Mouse (Mus musculus) CD4-positive, CD25-positive, alpha-beta regulatory T cell, adult 4 months (primary cell): ENCODE measurements around the gene Litaf. TPM values are rescaled to one million over a fixed set of nuclear protein-coding genes. Genes with fewer than 3 reads are reported as not detected.

ENCODE experiments used
- ATAC-seq: one replicate; pipeline ENCODE4 v1.8.0; 2017
- polyA plus RNA-seq, 2 experiments: library from polyadenylated mRNA; unstranded; fragments of 100-300 nt; shearing (Covaris generic); gene quantifications; one replicate each; pipeline ENCODE4 v1.2.1; 2017

The Litaf gene
- 10 to 100 TPM; 47.2 to 61.2 TPM for polyA plus RNA-seq

GRCm38 (mm10) chr16:11066029-11066832 is at the start of gene Litaf:
Gene Litaf (minus strand): TSS chr16:11066157.
- peak; percentile 98 for ATAC-seq

- peak; percentile 76 for ATAC-seq
Measured at GRCm38 (mm10) chr16:11109198-11109740, 43.3 kb upstream of the Litaf start.

GRCm38 (mm10) chr16:11104905-11105304 is 38.9 kb upstream of the Litaf start:
- ATAC-seq, result peak; percentile 45

GRCm38 (mm10) chr16:11097301-11097700 is 31.3 kb upstream of the Litaf start:
- ATAC-seq, result no peak

- ATAC-seq, result no peak
Measured at GRCm38 (mm10) chr16:11093717-11094386, 27.9 kb upstream of the Litaf start.

GRCm38 (mm10) chr16:11092523-11092922 is 26.6 kb upstream of the Litaf start:
- no peak for ATAC-seq

GRCm38 (mm10) chr16:11092061-11092460 is 26.1 kb upstream of the Litaf start:
- ATAC-seq, result no peak

- no peak for ATAC-seq
Measured at GRCm38 (mm10) chr16:11090836-11091570, 25.0 kb upstream of the Litaf start.

- no peak for ATAC-seq
Measured at GRCm38 (mm10) chr16:11086856-11087588, 21.1 kb upstream of the Litaf start.

- ATAC-seq, result no peak
Measured at GRCm38 (mm10) chr16:11086299-11086698, 20.3 kb upstream of the Litaf start.

- ATAC-seq, result no peak
Measured at GRCm38 (mm10) chr16:11084181-11084580, 18.2 kb upstream of the Litaf start.

- ATAC-seq, result peak; percentile 62
Measured at GRCm38 (mm10) chr16:11078216-11078869, 12.4 kb upstream of the Litaf start.

- peak; percentile 64 for ATAC-seq
Measured at GRCm38 (mm10) chr16:11077601-11078201, 11.7 kb upstream of the Litaf start.

- ATAC-seq, result no peak
Measured at GRCm38 (mm10) chr16:11073060-11073459, 7.1 kb upstream of the Litaf start.

GRCm38 (mm10) chr16:11072454-11072853 is 6.5 kb upstream of the Litaf start:
- ATAC-seq, result no peak

- no peak for ATAC-seq
Measured at GRCm38 (mm10) chr16:11071887-11072286, 5.9 kb upstream of the Litaf start.

GRCm38 (mm10) chr16:11071176-11071575 is 5.2 kb upstream of the Litaf start:
- ATAC-seq, result no peak

- ATAC-seq, result no peak
Measured at GRCm38 (mm10) chr16:11069710-11070420, 3.9 kb upstream of the Litaf start.

- ATAC-seq, result no peak
Measured at GRCm38 (mm10) chr16:11069271-11069670, 3.3 kb upstream of the Litaf start.

GRCm38 (mm10) chr16:11068666-11069065 is 2.7 kb upstream of the Litaf start:
- ATAC-seq, result no peak

GRCm38 (mm10) chr16:11066833-11067191 is 855 bp upstream of the Litaf start:
- ATAC-seq, result no peak
